Mouse (Mus musculus) spleen, adult 2 months (tissue): ENCODE measurements around the gene Hoxa9. TPM values are rescaled to one million over a fixed set of nuclear protein-coding genes. Genes with fewer than 3 reads are reported as not detected.

Source experiments
- DNase-seq, 2 experiments: peaks; one replicate each; pipeline versions ENCODE4 v3.0.0 to v3.0.0-alpha.2; 2012 to 2021; ENCODE audit warnings: low spot score in 2 of 2, low read depth in 1 of 2
- H3K27ac ChIP-seq: fragments of 200-500 bp; 2 replicates; pipeline ENCODE4 v1.5.1; 2012; ENCODE audit warnings: low read length, inconsistent platforms; ENCODE audit not compliant: insufficient read depth
- H3K27me3 ChIP-seq: fragments of 200-500 bp; 2 replicates; pipeline ENCODE4 v1.6.1; 2012; ENCODE audit warnings: mild to moderate bottlenecking, moderate library complexity, low read length, inconsistent platforms; ENCODE audit not compliant: control insufficient read depth, insufficient read depth
- H3K36me3 ChIP-seq: fragments of 200-500 bp; 2 replicates; pipeline ENCODE4 v1.6.1; 2012; ENCODE audit warnings: mild to moderate bottlenecking, low read length, inconsistent platforms; ENCODE audit not compliant: control insufficient read depth, insufficient read depth
- H3K4me1 ChIP-seq: fragments of 200-500 bp; 2 replicates; pipeline ENCODE4 v1.6.1; 2011; ENCODE audit warnings: inconsistent platforms; ENCODE audit not compliant: control insufficient read depth, insufficient read depth, insufficient read length
- H3K4me3 ChIP-seq: fragments of 200-500 bp; 2 replicates; pipeline ENCODE4 v1.5.1; 2011; ENCODE audit warnings: mild to moderate bottlenecking, inconsistent platforms; ENCODE audit not compliant: insufficient read depth, insufficient read length; ENCODE audit errors: extremely low read depth
- CTCF ChIP-seq: fragments of 200-500 bp; IDR thresholded peaks from 2 replicates; pipeline ENCODE4 v1.5.1; 2011; ENCODE audit warnings: mild to moderate bottlenecking, inconsistent platforms; ENCODE audit not compliant: insufficient read depth, insufficient read length, insufficient replicate concordance; ENCODE audit errors: extremely low read depth
- POLR2A ChIP-seq: fragments of 200-500 bp; IDR thresholded peaks from 2 replicates; pipeline ENCODE4 v1.6.1; 2011; ENCODE audit warnings: low read depth, low read length, inconsistent platforms
- WGBS: fragments of 180-500 bp; shearing (Covaris S2); methylation state at CpG from one replicate; pipeline ENCODE4 v1.1.7; 2018; 5-methylcytosine and 5-hydroxymethylcytosine counted together
- polyA plus RNA-seq: library from polyadenylated mRNA; depleted of rRNA; stranded (reverse); fragments of >200 nt; gene quantifications from 2 replicates; pipeline ENCODE4 v1.2.3, GENCODE M21; 2012; rRNA removed

Gene Hoxa9
- 0.18 and 0.31 TPM in 2 replicates for polyA plus RNA-seq

DNA sequence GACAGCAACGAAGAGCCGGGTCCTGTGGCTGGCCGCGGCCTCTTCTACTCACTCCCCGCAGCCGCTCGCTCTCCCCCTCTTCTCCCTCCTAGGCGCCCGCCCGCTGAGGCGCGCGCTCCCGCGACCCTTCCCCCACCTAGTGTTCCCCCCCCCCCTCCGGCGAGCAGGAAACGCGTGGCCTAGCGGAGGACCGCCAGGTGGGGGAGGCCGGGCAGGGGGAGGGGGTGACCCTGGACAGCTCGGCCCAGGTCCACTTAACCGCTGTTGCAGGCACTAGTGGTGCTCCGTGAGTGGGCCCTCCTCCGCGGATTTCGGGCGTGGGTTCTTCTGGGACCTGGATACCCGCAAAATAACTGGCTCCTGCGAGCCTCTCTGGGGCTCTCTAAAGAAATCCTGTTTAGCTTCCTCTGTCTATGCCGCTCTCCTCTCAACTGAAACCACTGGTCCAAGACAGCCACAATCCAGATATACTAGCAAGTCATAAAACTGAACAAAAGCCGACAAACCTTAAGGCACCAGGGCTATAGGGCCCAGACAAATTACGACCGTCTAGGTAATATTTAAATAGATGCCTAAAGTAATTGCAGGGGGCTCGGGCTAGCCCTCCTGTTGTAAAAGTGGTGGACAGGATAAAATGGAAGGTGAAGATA, at the start of gene Hoxa9:
Gene Hoxa9, minus strand, starts transcription at position 574 of the 650 bp plus-strand sequence.
- TF ChIP-seq POLR2A = no peak
- Histone ChIP-seq H3K4me3 (no peak within 1 kb of the TSS), H3K36me3 (no peaks in the 10 kb centered on the region), H3K4me1 (peaks cover 24% of the 10 kb centered on the region), H3K27me3 (peaks cover 63% of the 10 kb centered on the region), H3K27ac (no peak within 1 kb of the TSS)
- WGBS = 4% methylated on average over 22 of the region's 36 CpGs
- DNase-seq = no peak

DNA sequence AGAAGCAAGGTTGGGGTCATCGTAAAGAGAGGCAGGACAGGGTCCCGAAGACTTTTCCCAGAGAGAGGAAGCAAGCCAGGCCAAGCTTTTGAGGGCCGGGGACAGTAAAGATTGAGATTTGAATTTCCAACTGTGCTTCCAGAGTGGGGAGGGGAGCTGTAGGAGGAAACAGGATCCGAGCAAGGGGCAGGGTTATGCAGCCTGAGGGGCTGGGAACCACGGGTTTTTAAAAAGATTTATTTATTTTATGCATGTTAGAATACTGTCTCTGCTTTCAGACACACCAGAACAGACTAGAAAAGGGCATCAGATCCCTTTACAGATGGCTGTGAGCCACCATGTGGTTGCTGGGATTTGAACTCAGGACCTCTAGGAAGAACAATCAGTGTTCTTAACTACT, 46.0 kb upstream of the Hoxa9 start:
- no peak for DNase-seq
- H3K27ac ChIP-seq = no peak overlapping the region
- H3K4me1 ChIP-seq = no peaks in the 10 kb centered on the region
- TF ChIP-seq CTCF (no peak), POLR2A (no peak)
- no peak overlapping the region for H3K4me3 ChIP-seq
- 34% methylated on average over 5 of the region's 5 CpGs for WGBS
- H3K27me3 ChIP-seq = peaks cover 21% of the 10 kb centered on the region
- H3K36me3 ChIP-seq = no peaks in the 10 kb centered on the region

DNA sequence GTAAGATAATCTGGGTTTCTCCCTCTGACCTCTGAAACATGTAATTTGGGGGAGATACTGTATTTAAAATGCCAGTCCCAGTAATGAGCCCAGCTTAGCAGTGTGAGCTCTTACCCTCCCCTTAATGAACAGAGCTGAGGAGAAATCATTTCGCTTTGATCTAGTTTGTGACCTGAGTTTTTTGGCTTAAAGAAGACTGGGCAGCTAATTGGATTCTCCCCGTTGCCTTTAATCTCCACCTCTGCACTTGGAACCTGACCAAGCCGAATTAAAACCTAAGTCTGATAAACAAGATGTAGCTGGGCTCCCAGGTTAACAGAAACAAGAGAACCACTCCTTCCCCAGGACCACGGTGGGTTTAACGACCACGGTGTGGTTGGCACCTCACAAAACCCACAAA, 45.5 kb upstream of the Hoxa9 start:
- Histone ChIP-seq H3K4me3 (no peak overlapping the region), H3K36me3 (no peaks in the 10 kb centered on the region), H3K4me1 (no peaks in the 10 kb centered on the region), H3K27me3 (peaks cover 21% of the 10 kb centered on the region), H3K27ac (no peak overlapping the region)
- no peak for DNase-seq
- TF ChIP-seq CTCF (no peak), POLR2A (no peak)
- WGBS = 26% methylated on average over 6 of the region's 6 CpGs

DNA sequence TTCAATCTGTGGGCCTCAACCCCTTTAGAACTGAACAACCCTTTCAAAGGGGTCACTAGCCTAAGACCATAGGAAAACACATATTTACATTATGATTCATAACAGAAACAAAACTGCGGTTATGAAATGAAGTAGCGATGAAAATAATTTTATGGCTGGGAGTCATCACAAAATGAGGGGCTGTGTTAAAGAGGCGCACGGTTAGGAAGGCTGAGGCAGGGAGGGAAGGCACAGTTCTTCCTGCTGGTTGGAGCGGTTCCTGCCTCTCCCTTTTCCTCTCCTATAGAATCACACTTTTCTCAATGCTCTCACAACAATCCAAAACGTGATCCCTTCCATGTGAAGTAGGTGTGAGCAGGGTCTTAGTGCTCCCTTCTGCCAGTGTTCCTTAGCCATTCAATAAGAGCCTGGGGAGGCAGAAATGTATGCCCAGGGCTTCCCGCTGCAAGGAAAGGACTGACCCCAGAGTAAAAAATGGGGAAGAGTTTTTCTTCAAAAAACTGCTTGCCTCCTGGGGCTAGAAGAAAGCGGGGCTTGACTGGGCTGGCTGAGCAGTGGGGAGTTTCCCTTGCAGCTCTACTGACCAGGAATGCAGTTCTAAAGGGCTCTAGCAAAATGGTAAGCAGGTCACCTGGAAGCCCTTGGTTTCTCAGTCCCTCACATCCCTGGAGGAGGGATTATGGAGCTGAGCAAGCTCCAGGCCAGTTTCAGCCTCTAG, 44.8 kb upstream of the Hoxa9 start:
- no peaks in the 10 kb centered on the region for H3K4me1 ChIP-seq
- no peak overlapping the region for H3K27ac ChIP-seq
- no peak for DNase-seq
- TF ChIP-seq CTCF = no peak
- TF ChIP-seq POLR2A = no peak
- WGBS = 51% methylated on average over 8 of the region's 8 CpGs
- no peak overlapping the region for H3K4me3 ChIP-seq
- no peaks in the 10 kb centered on the region for H3K36me3 ChIP-seq
- peaks cover 23% of the 10 kb centered on the region for H3K27me3 ChIP-seq

DNA sequence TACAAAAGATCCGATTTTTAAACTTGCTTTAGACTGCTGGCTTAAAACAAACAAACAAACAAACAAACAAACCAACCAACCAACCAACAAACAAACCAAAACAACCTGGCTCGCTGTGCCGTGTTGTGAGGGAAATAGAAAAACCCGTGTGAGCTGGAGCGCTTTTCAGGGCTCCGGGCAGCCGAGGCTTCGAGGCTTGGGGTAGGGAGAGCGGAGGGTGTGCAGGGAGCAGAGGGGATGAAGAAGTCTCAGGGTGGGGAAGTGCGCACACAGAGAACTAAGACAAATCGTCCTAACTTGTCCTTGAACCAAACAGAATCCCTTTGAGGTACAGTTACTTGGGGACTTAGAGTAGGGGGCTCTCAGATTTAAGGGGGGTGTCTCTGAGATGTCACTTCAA, 43.7 kb upstream of the Hoxa9 start:
- DNase-seq = no peak
- Histone ChIP-seq H3K4me3 (no peak overlapping the region), H3K36me3 (no peaks in the 10 kb centered on the region), H3K27ac (no peak overlapping the region), H3K4me1 (no peaks in the 10 kb centered on the region), H3K27me3 (peaks cover 23% of the 10 kb centered on the region)
- no peak for TF ChIP-seq CTCF
- no peak for TF ChIP-seq POLR2A
- WGBS = 20% methylated on average over 11 of the region's 11 CpGs

DNA sequence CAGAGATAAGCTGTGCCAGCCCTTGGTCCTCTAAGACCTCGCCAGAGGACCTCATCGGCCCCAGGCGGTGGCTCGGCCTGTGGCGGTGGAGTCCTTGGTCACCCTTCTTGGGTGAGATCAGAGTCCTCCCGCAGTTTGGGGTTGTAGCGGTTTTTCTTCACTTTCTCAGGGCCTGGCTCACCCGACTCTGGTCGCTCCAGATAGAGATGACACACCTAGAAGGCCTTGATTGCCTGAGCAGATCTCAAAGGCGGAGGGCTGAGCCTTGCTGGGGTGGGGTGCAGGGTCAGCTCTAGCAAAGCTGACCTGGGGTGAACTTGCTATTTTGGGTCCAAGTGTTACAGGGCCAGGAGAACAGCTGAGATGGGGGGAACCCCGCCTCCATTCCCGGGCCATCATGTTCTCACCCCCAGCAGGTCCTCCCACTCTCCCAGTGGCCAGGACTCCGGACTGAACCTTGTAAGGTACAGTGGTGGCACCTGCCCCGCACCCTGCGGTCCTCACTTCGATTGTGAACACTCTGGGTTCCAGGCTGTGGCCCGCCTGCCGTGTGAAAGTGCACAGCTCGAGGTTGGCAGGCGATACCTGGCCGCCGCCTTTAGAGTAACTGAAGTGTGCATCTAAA, 42.9 kb upstream of the Hoxa9 start:
- 20% methylated on average over 22 of the region's 22 CpGs for WGBS
- H3K4me1 ChIP-seq = no peaks in the 10 kb centered on the region
- DNase-seq = no peak
- H3K36me3 ChIP-seq = no peaks in the 10 kb centered on the region
- H3K27ac ChIP-seq = no peak overlapping the region
- H3K4me3 ChIP-seq = no peak overlapping the region
- TF ChIP-seq POLR2A (no peak), CTCF (no peak)
- H3K27me3 ChIP-seq = peaks cover 23% of the 10 kb centered on the region
